ENCODE assay signal across 9 mouse cellular contexts in genomic region chr4:134082460-134082859, GRCm38 (mm10). TPM values are rescaled to one million over a fixed set of nuclear protein-coding genes. Genes with fewer than 3 reads are reported as not detected.
DNase-seq lines count a peak whose midpoint lies in the region; ATAC-seq and TF ChIP-seq lines count a peak whose summit lies in the region.
"Had no signal": no experiment of that assay in that cellular context is flagged by ENCODE, and none has a peak within 500 bp of the region (broad histone marks: within the 10 kb centered on the region; RNA-seq: fewer than 3 reads in every experiment).

No protein-coding gene starts in this region.

- H3K27me3 ChIP-seq in heart, postnatal 0 days (ENCODE audit: control insufficient read depth, insufficient read depth, low read length) = peaks cover 30% of the 10 kb centered on the region
- no peaks in the 10 kb centered on the region for H3K27me3 ChIP-seq in MEL (ENCODE audit: control insufficient read depth in 1 of 2, insufficient read depth in 2 of 2, low read length in 2 of 2)
- peaks cover 32% of the 10 kb centered on the region for H3K27me3 ChIP-seq in hindbrain, embryonic 10.5 days (ENCODE audit: insufficient read depth, poor library complexity, severe bottlenecking)
- H3K27me3 ChIP-seq in liver, postnatal 0 days (ENCODE audit: insufficient read depth, low read length) = no peaks in the 10 kb centered on the region

- intact Hi-C loops in heart, postnatal 10 days (cut with DNase I) = no loop called here
- intact Hi-C loops in left cerebral cortex, postnatal 36 days (cut with DNase I) = no loop called here

- 18% methylated on average over 7 of the region's 7 CpGs for WGBS in heart, postnatal 0 days
- WGBS in hindbrain, embryonic 10.5 days = 14% methylated on average over 7 of the region's 7 CpGs
- WGBS in liver, postnatal 0 days (ENCODE audit: insufficient replicate concordance) = 10% methylated on average over 7 of the region's 7 CpGs

- no peaks in the 10 kb centered on the region for H3K9me3 ChIP-seq in heart, postnatal 0 days (replicated peaks; ENCODE audit: control insufficient read depth, low read length)
- no peaks in the 10 kb centered on the region for H3K9me3 ChIP-seq in MEL (replicated peaks; ENCODE audit: insufficient read depth, low read length)
- peaks cover 3% of the 10 kb centered on the region; the same call in 1 of the 2 replicates for H3K9me3 ChIP-seq in hindbrain, embryonic 10.5 days
- 0 out of 2 replicates have a peak, but pooled peaks cover 4% of the 10 kb centered on the region for H3K9me3 ChIP-seq in liver, postnatal 0 days (ENCODE audit: low read length)

- TF ChIP-seq RAD21 in MEL (IDR thresholded peaks at IDR 0.05; ENCODE audit: low read depth, low read length) = no peak

- DNase-seq in heart, postnatal 0 days (ENCODE audit: low spot score) = no peak
- DNase-seq in heart, postnatal 10 days = no peak
- no peak for DNase-seq in MEL (ENCODE audit: low read depth, low spot score)
- no peak for DNase-seq in hindbrain, embryonic 10.5 days (ENCODE audit: low spot score)
- DNase-seq in liver, postnatal 0 days = no peak
- no peak for DNase-seq in left cerebral cortex, postnatal 36 days (ENCODE audit: low spot score in 2 of 2)
- DNase-seq in Muller cell, postnatal 12 days (ENCODE audit: inconsistent ontology term) = no peak

- peaks cover 6% of the 10 kb centered on the region; the same call in 1 of the 2 replicates for H3K4me1 ChIP-seq in heart, postnatal 0 days (ENCODE audit: control insufficient read depth, insufficient read depth)
- peaks cover 2 to 9% of the 10 kb centered on the region in 2 experiments; a peak in 2 of 4 replicates for H3K4me1 ChIP-seq in MEL (ENCODE audit: control insufficient read depth in 1 of 2, insufficient read depth in 2 of 2, low read length in 2 of 2)
- H3K4me1 ChIP-seq in hindbrain, embryonic 10.5 days (replicated peaks) = peaks cover 26% of the 10 kb centered on the region
- H3K4me1 ChIP-seq in liver, postnatal 0 days (ENCODE audit: insufficient read depth) = peaks cover 13% of the 10 kb centered on the region

- no peak for TF ChIP-seq POLR2A in MEL (IDR thresholded peaks at IDR 0.05; ENCODE audit: control insufficient read depth in 1 of 2, insufficient read depth in 1 of 2, low read depth in 1 of 2, low read length in 2 of 2, poor library complexity in 1 of 2)

- no peak for TF ChIP-seq CTCF in heart, postnatal 0 days (IDR thresholded peaks at IDR 0.05; ENCODE audit: low read depth)
- TF ChIP-seq CTCF in MEL (IDR thresholded peaks at IDR 0.05 in 2 of 3, conservative IDR thresholded peaks at IDR 0.05 in 1 of 3; ENCODE audit: control insufficient read depth in 1 of 3, insufficient read depth in 1 of 3, low read depth in 2 of 3, low read length in 3 of 3, poor library complexity in 1 of 3, severe bottlenecking in 1 of 3) = no peak
- TF ChIP-seq CTCF in liver, postnatal 0 days (IDR thresholded peaks at IDR 0.05; ENCODE audit: low read depth) = no peak

- H3K36me3 ChIP-seq in heart, postnatal 0 days (replicated peaks; ENCODE audit: control insufficient read depth, insufficient read depth, low read length) = no peaks in the 10 kb centered on the region
- H3K36me3 ChIP-seq in MEL (ENCODE audit: control insufficient read depth in 1 of 2, insufficient read depth in 2 of 2, low read length in 2 of 2) = 0 out of 4 replicates have a peak, but pooled peaks cover 0 to 2% of the 10 kb centered on the region in 2 experiments
- no peaks in the 10 kb centered on the region for H3K36me3 ChIP-seq in hindbrain, embryonic 10.5 days
- no peaks in the 10 kb centered on the region for H3K36me3 ChIP-seq in liver, postnatal 0 days (replicated peaks; ENCODE audit: insufficient read depth, low read length)

- H3K79me2 ChIP-seq in MEL (ENCODE audit: control insufficient read depth, insufficient read depth, low read length, poor library complexity) = no peaks in the 10 kb centered on the region

- no peak for ATAC-seq in heart, postnatal 0 days (ENCODE audit: insufficient read depth, low read depth)
- no peak for ATAC-seq in liver, postnatal 0 days
- ATAC-seq in erythroid progenitor cell, adult 5-6 weeks (replicated peaks; ENCODE audit: low FRiP score, poor library complexity, severe bottlenecking) = no peak

- H3K27ac ChIP-seq in heart, postnatal 0 days (ENCODE audit: low read depth) = no peak overlapping the region
- no peak overlapping the region for H3K27ac ChIP-seq in MEL (ENCODE audit: control insufficient read depth, low read depth, low read length)
- H3K27ac ChIP-seq in hindbrain, embryonic 10.5 days = peak overlapping the region; percentile 37; the same call in 1 of the 2 replicates
- H3K27ac ChIP-seq in liver, postnatal 0 days (ENCODE audit: low read depth) = no peak overlapping the region

- TF ChIP-seq EP300 in heart, postnatal 0 days (IDR thresholded peaks at IDR 0.05; ENCODE audit: low read depth) = no peak
- no peak for TF ChIP-seq EP300 in MEL (IDR thresholded peaks at IDR 0.05; ENCODE audit: low read depth in 1 of 2, low read length in 2 of 2)
- TF ChIP-seq EP300 in liver, postnatal 0 days (IDR thresholded peaks at IDR 0.05; ENCODE audit: low read depth) = no peak

- peak overlapping the region; percentile 63 for H3K4me2 ChIP-seq in heart, postnatal 0 days (ENCODE audit: low read depth, low read length)
- H3K4me2 ChIP-seq in liver, postnatal 0 days (ENCODE audit: low read depth, low read length) = peak overlapping the region; percentile 74

- H3K9ac ChIP-seq in heart, postnatal 0 days (replicated peaks; ENCODE audit: low read depth, low read length) = no peak overlapping the region
- H3K9ac ChIP-seq in MEL (ENCODE audit: control insufficient read depth, low read depth, low read length, poor library complexity, severe bottlenecking) = no peak overlapping the region
- H3K9ac ChIP-seq in liver, postnatal 0 days (replicated peaks) = no peak overlapping the region

- no peak overlapping the region for H3K4me3 ChIP-seq in heart, postnatal 0 days (ENCODE audit: low read depth, low read length)
- peak overlapping the region; percentile 8 to 16; a peak in 1 of 4 replicates for H3K4me3 ChIP-seq in MEL (ENCODE audit: control insufficient read depth in 1 of 2, insufficient read depth in 1 of 2, low read depth in 2 of 2, low read length in 2 of 2)
- H3K4me3 ChIP-seq in hindbrain, embryonic 10.5 days = peak overlapping the region; percentile 55
- peak overlapping the region; percentile 45 for H3K4me3 ChIP-seq in liver, postnatal 0 days (ENCODE audit: low read depth, low read length)
- H3K4me3 ChIP-seq: myocyte had no signal

RNA-seq across cellular contexts. Expression of gene Cd52, which starts 12.4 kb away (rescaled TPM):
- 10.5 TPM in 1 of 2 replicates, not detected in the other for total RNA-seq in heart, postnatal 0 days (2014; rRNA removed; ENCODE audit: low replicate concordance)
- 9.3 and 10.5 TPM in 2 replicates for polyA plus RNA-seq in heart, postnatal 0 days (2015; fragmentation: Nextera tagmentation; extraction: Ambion mirVana)
- total RNA-seq in heart, postnatal 10 days (2021) = 1 to 10 TPM; 3.4 to 6.5 TPM
- 0.52 and 1.3 TPM in 2 replicates for total RNA-seq in MEL (2012; rRNA removed)
- under 1 TPM in 1 of 2 experiments, not detected in 1; 0.86 TPM for polyA plus RNA-seq in MEL (2012; ENCODE audit: insufficient read depth in 1 of 2, insufficient read length in 2 of 2, low read depth in 1 of 2, low replicate concordance in 2 of 2, missing spikeins in 1 of 2)
- polyA plus RNA-seq in hindbrain, embryonic 10.5 days (2016; fragmentation: Nextera tagmentation; extraction: Ambion mirVana) = 5.3 and 5.5 TPM in 2 replicates
- polyA plus RNA-seq in liver, postnatal 0 days (2015; fragmentation: Nextera tagmentation; extraction: Ambion mirVana) = 114 and 125 TPM in 2 replicates
- total RNA-seq in left cerebral cortex, postnatal 36 days (2021) = 1 to 10 TPM; 1.4 to 2.7 TPM
- total RNA-seq in erythroid progenitor cell, adult 5-6 weeks (2015; ENCODE audit: low replicate concordance) = 157 and 288 TPM in 2 replicates
- 103 and 211 TPM in 2 replicates for total RNA-seq in erythroid progenitor cell, adult 5-6 weeks (2017; ENCODE audit: low replicate concordance)
- polyA plus RNA-seq: myocyte had no signal

RNA-seq across cellular contexts. Expression of gene Ubxn11, which starts 19.9 kb away (rescaled TPM):
- total RNA-seq in heart, postnatal 0 days (2014; rRNA removed; ENCODE audit: low replicate concordance) = not detected in 2 replicates
- polyA plus RNA-seq in heart, postnatal 0 days (2015; fragmentation: Nextera tagmentation; extraction: Ambion mirVana) = 0.97 and 1.2 TPM in 2 replicates
- 1 to 10 TPM; 2.0 to 2.3 TPM for total RNA-seq in heart, postnatal 10 days (2021)
- total RNA-seq in MEL (2012; rRNA removed) = 2.6 and 5.4 TPM in 2 replicates
- polyA plus RNA-seq in MEL (2012; ENCODE audit: insufficient read depth in 1 of 2, insufficient read length in 2 of 2, low read depth in 1 of 2, low replicate concordance in 2 of 2, missing spikeins in 1 of 2) = 10 to 100 TPM in 1 of 2 experiments, not detected in 1; 11.9 TPM
- 7.6 and 11.2 TPM in 2 replicates for polyA plus RNA-seq in hindbrain, embryonic 10.5 days (2016; fragmentation: Nextera tagmentation; extraction: Ambion mirVana)
- 0.88 and 0.99 TPM in 2 replicates for polyA plus RNA-seq in liver, postnatal 0 days (2015; fragmentation: Nextera tagmentation; extraction: Ambion mirVana)
- total RNA-seq in left cerebral cortex, postnatal 36 days (2021) = 10 to 100 TPM; 23.3 to 46.3 TPM
- not detected in 2 replicates for total RNA-seq in erythroid progenitor cell, adult 5-6 weeks (2015; ENCODE audit: low replicate concordance)
- 4.5 TPM in 1 of 2 replicates, not detected in the other for total RNA-seq in erythroid progenitor cell, adult 5-6 weeks (2017; ENCODE audit: low replicate concordance)

RNA-seq across cellular contexts. Expression of gene Crybg2, which starts 21.8 kb away (rescaled TPM):
- total RNA-seq in heart, postnatal 0 days (2014; rRNA removed; ENCODE audit: low replicate concordance) = 0.08 and 6.6 TPM in 2 replicates
- polyA plus RNA-seq in heart, postnatal 0 days (2015; fragmentation: Nextera tagmentation; extraction: Ambion mirVana) = 0.11 TPM in 1 of 2 replicates, not detected in the other
- not detected for total RNA-seq in heart, postnatal 10 days (2021)
- total RNA-seq in MEL (2012; rRNA removed) = 0.65 and 0.72 TPM in 2 replicates
- polyA plus RNA-seq in MEL (2012; ENCODE audit: insufficient read depth in 1 of 2, insufficient read length in 2 of 2, low read depth in 1 of 2, low replicate concordance in 2 of 2, missing spikeins in 1 of 2) = 1 to 10 TPM in 1 of 2 experiments, not detected in 1; 2.3 TPM
- 1.6 and 2.9 TPM in 2 replicates for polyA plus RNA-seq in hindbrain, embryonic 10.5 days (2016; fragmentation: Nextera tagmentation; extraction: Ambion mirVana)
- 0.69 and 1.4 TPM in 2 replicates for polyA plus RNA-seq in liver, postnatal 0 days (2015; fragmentation: Nextera tagmentation; extraction: Ambion mirVana)
- 1 to 10 TPM; 3.5 to 4.2 TPM for total RNA-seq in left cerebral cortex, postnatal 36 days (2021)
- total RNA-seq in erythroid progenitor cell, adult 5-6 weeks (2015; ENCODE audit: low replicate concordance) = 5.0 TPM in 1 of 2 replicates, not detected in the other
- not detected in 2 replicates for total RNA-seq in erythroid progenitor cell, adult 5-6 weeks (2017; ENCODE audit: low replicate concordance)

RNA-seq across cellular contexts. Expression of gene Zfp683, which starts 28.8 kb away (rescaled TPM):
- not detected in 2 replicates for total RNA-seq in heart, postnatal 0 days (2014; rRNA removed; ENCODE audit: low replicate concordance)
- polyA plus RNA-seq in heart, postnatal 0 days (2015; fragmentation: Nextera tagmentation; extraction: Ambion mirVana) = not detected in 2 replicates
- not detected for total RNA-seq in heart, postnatal 10 days (2021)
- not detected in 2 replicates for total RNA-seq in MEL (2012; rRNA removed)
- not detected for polyA plus RNA-seq in MEL (2012; ENCODE audit: insufficient read depth in 1 of 2, insufficient read length in 2 of 2, low read depth in 1 of 2, low replicate concordance in 2 of 2, missing spikeins in 1 of 2)
- not detected in 2 replicates for polyA plus RNA-seq in hindbrain, embryonic 10.5 days (2016; fragmentation: Nextera tagmentation; extraction: Ambion mirVana)
- polyA plus RNA-seq in liver, postnatal 0 days (2015; fragmentation: Nextera tagmentation; extraction: Ambion mirVana) = not detected in 2 replicates
- total RNA-seq in left cerebral cortex, postnatal 36 days (2021) = not detected
- not detected in 2 replicates for total RNA-seq in erythroid progenitor cell, adult 5-6 weeks (2015; ENCODE audit: low replicate concordance)
- not detected in 2 replicates for total RNA-seq in erythroid progenitor cell, adult 5-6 weeks (2017; ENCODE audit: low replicate concordance)
- polyA plus RNA-seq: myocyte had no signal

RNA-seq across cellular contexts. Expression of gene Sh3bgrl3, which starts 46.1 kb away (rescaled TPM):
- 49.7 and 67.6 TPM in 2 replicates for total RNA-seq in heart, postnatal 0 days (2014; rRNA removed; ENCODE audit: low replicate concordance)
- polyA plus RNA-seq in heart, postnatal 0 days (2015; fragmentation: Nextera tagmentation; extraction: Ambion mirVana) = 140 and 150 TPM in 2 replicates
- total RNA-seq in heart, postnatal 10 days (2021) = 10 to 100 TPM; 69.9 to 74.6 TPM
- total RNA-seq in MEL (2012; rRNA removed) = 122 and 126 TPM in 2 replicates
- polyA plus RNA-seq in MEL (2012; ENCODE audit: insufficient read depth in 1 of 2, insufficient read length in 2 of 2, low read depth in 1 of 2, low replicate concordance in 2 of 2, missing spikeins in 1 of 2) = 100 to 1,000 TPM in 1 of 2 experiments, not detected in 1; 414 TPM
- polyA plus RNA-seq in hindbrain, embryonic 10.5 days (2016; fragmentation: Nextera tagmentation; extraction: Ambion mirVana) = 333 and 386 TPM in 2 replicates
- polyA plus RNA-seq in liver, postnatal 0 days (2015; fragmentation: Nextera tagmentation; extraction: Ambion mirVana) = 198 and 215 TPM in 2 replicates
- total RNA-seq in left cerebral cortex, postnatal 36 days (2021) = 100 to 1,000 TPM; 187 to 235 TPM
- 129 and 180 TPM in 2 replicates for total RNA-seq in erythroid progenitor cell, adult 5-6 weeks (2015; ENCODE audit: low replicate concordance)
- total RNA-seq in erythroid progenitor cell, adult 5-6 weeks (2017; ENCODE audit: low replicate concordance) = 22.6 and 67.0 TPM in 2 replicates
